Mouse (Mus musculus): ENCODE data around the gene Entpd7.

DNA sequence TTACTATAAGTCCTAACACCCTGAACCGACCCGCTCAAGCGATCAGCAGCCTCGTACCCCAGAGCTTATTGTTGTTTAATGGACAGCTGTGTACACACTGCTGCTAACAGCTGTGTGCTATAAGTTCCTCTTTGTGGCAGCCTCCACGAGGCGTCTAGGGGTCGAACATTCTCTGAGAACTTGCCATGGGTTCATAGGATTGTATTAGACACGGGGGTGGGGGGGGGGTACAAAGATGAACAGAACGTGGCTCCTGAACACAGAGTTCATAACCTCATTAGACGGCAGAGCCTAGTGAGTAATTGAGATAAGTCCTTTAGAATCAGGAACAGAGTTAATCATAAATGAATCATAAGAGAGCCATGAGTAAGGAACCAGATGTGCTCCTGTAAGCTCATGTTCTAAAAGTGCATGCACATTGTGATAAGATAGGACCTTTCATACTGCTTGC is 6.1 kb downstream of the Entpd7 start:
- TF ChIP-seq FLI1 (IDR thresholded peaks at IDR 0.05; ENCODE audit: low read length) = no peak
- TF ChIP-seq GATA1 (IDR thresholded peaks at IDR 0.05; ENCODE audit: borderline replicate concordance, low read length) = no peak
